Mouse (Mus musculus) kidney, adult 18-20 months (tissue): ENCODE data around the gene Zc4h2.

Source experiments
- DNase-seq: peaks from one replicate; pipeline ENCODE4 v3.0.0; 2021

Gene Zc4h2

DNA sequence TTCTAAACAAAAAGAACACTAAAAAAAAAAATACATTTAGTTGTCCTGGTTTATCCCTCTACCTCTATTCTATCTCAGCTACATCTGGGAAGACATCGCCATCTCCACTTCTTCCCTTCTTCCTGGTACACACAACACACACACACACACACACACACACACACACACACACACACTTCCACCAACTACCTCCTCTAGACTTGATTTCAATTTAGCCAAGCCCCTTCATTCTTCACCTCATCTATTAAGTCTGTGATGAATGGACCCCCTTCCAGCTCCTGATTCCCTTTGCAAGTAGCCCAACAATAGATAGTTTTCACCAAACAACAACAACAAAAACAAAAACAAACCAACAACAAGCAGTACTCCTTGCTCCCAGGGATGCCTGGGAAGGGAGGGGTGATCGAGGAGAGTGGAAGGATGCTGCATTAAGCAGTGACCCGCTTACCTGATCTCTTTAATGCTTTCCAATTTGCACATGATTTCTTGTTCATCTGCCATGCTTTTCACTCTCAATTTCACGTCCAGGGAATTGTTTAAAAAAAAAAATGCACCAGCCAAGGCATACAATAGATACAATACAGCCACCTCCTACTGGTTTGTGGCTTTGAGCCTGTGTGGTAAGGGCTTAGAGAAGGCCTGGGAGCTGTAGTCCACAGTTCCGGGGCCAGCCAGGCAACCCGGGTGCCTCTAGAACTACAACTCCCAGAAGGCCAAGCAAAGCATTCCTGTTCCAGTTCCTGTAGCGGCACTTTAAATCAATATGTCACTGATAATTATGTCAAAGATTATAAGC, at the start of gene Zc4h2:
Gene Zc4h2 (minus strand): TSS at position 706 of the 796 bp plus-strand sequence.
- peak; percentile 66 for DNase-seq

- no peak for DNase-seq
Measured at GRCm38 (mm10) chrX:95687119-95687518, 28.8 kb upstream of the Zc4h2 start.

DNA sequence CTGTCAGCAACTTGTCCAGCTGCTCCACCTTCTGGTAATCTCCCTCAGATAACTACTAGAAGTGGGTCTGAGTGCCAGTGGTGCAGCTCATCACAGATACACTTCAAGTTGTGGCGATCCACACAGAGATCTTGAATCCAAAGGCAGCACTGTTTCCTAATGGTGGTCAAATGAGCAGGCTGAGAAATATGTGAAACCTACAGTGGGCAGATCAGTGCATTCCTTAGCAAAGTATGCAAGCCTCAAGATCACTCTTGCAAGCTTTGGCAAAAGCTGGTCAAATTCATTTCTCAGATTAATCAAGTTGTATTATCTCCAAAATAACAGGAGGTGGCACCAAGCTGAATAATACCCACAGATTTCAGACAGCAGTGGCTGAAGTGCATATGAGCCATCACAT, 23.9 kb upstream of the Zc4h2 start:
- no peak for DNase-seq

DNA sequence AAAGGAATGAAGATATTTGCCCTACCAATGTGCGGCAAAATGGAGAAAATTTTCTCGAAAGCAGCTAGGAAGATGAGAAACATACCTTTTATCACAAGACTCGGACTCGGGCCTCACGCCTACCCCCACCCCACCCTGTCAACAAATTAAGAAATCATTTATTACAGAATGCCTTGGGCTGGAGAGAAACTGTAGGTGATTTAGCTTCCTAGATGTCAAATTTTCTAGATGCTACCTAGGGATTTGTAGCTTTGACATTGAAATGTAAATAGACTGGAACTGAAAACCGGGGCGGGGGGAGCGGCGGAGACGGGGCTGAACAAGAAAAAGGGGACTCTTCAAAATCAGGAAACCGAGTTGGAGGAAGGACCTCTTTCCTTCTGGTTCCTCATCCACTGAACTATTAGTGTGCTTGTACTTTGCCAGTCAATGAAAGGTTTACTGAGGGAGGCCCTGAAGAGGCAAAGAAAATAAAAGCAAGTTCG, 333 bp upstream of the Zc4h2 start:
- no peak for DNase-seq

- DNase-seq: no peak
Measured at GRCm38 (mm10) chrX:95600609-95601008, 57.7 kb downstream of the Zc4h2 start.
